Mouse (Mus musculus) embryonic fibroblast, embryonic 13.5 days (primary cell): Measurements from ENCODE around the gene Lrrc4.

ENCODE experiments used
- CTCF ChIP-seq: IDR thresholded peaks from 2 replicates; pipeline ENCODE4 v1.5.1; 2011; ENCODE audit warnings: mild to moderate bottlenecking, control low read depth, low read length, moderate library complexity, borderline replicate concordance; ENCODE audit not compliant: insufficient read depth
- POLR2A ChIP-seq: IDR thresholded peaks from 2 replicates; pipeline ENCODE4 v1.6.1; 2011; ENCODE audit warnings: low read depth, mild to moderate bottlenecking, control low read depth, low read length, moderate library complexity

DNA sequence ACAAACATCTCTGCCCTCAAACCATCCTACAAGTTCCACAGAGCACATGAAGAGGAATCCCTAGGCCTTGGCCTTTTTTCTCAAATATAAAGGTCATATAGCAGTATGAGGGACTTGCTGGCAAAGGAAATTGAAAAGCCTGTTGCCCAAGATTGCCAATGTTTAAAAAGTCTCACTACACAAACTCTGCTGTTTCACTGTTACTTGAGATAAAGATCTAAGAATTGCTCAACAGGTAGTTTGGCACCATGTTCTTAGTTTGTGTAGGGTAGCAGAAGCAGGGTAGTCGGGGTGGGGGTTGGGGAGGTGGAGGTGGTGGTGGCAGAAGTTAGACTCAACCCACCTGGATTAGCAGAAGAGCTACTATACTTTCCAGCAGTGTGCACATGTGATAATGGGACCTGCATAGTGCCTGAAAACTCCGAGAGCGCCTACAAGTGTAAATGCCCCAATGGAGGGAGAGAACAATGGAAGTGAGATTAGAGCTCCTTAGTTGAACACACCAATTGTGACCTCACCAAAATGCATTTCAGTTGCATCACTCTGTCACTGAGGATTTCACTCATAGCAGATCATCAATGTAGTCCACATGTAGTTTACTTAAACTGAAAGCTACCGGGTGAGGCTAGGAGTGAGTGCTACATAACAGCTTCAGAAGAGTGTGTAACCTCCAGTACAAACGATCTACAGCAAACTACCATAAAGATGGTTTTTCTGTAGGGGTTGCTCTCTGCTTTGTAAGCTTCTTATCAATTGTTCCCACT is 97.5 kb downstream of the Lrrc4 start:
- TF ChIP-seq CTCF (no peak), POLR2A (no peak)
